Mouse (Mus musculus): ENCODE data around the gene Ift46.

Ift46 gene

DNA sequence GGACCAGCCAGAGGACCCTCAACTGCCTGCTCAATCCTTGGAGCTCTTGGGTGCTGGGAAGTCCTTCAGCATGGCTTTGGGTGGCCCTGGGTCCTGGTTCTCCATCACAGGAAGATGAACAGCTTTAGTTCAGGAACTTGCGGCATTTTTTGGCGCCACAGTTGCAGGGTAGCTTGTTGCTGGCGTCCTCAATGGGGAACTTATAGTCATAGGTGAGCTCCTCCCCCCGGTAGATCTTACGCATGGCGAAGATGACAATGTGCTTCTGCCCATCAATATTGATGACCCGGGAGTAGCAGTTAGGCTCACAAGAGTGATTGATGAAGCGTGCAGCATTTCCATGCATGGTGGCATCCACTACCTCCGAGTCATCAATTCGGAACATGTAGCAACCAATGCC is 40.1 kb downstream of the Ift46 start:
- DNase-seq (ENCODE audit: low read depth, low spot score): no peak

DNA sequence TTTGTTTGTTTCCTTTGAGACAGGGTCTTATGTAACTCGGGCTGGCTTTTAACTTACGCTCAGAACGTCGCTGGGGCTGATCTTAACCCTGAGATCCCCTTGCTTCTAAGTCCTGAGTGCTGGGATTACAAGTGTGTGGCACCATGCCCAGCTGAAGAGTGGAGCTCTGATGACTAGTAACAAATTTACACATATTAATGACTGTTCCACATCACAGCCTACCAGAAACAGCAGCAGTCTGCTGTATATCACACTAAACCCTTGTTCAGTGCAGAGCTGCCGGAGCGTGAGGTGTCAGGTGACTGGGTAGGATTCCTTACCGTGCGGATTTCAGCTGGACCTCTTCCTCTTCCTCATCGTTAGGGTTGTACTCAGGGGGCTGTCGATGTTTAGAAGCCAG is 42.6 kb downstream of the Ift46 start:
- no peak for DNase-seq (ENCODE audit: low read depth, low spot score)

DNA sequence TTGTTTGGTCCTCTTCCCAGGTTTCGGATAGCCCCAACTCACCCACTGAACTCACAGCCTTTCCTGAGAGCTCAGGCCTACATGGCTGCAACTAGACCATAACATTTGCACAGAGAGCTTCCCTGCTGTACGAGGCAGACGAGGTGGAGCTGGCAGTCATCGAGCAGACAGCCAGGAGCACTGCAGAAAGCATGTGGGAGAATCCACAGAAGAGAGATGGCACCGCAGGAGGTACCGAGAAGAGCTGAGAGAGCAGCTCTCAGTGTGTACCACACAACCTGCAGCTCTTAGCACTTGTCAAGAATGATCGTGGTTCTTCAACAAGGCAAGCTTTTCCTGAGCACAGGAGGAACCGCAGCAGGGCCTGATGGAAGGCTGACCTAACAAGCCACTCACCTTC is 46.5 kb downstream of the Ift46 start:
- DNase-seq (ENCODE audit: low read depth, low spot score): no peak

DNA sequence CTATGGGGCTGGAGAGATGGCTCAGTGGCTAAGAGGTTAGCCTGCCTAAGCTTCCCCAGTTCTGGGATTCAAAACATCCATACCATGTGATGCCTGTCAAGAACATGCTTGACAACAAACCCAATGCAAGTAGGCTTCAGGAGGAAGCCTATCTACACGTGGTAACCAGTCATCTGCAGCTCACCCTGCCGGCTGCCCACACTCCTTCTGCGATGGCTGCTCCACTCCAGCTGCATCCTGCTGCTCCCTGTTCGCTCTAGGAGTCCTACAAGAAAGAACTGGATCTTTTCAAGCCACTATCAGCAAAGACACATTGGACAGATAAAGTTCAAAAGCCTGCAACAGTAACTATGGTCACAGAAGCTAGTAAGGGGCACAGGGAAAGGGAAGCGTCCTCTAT is 49.8 kb downstream of the Ift46 start:
- no peak for DNase-seq (ENCODE audit: low read depth, low spot score)

DNA sequence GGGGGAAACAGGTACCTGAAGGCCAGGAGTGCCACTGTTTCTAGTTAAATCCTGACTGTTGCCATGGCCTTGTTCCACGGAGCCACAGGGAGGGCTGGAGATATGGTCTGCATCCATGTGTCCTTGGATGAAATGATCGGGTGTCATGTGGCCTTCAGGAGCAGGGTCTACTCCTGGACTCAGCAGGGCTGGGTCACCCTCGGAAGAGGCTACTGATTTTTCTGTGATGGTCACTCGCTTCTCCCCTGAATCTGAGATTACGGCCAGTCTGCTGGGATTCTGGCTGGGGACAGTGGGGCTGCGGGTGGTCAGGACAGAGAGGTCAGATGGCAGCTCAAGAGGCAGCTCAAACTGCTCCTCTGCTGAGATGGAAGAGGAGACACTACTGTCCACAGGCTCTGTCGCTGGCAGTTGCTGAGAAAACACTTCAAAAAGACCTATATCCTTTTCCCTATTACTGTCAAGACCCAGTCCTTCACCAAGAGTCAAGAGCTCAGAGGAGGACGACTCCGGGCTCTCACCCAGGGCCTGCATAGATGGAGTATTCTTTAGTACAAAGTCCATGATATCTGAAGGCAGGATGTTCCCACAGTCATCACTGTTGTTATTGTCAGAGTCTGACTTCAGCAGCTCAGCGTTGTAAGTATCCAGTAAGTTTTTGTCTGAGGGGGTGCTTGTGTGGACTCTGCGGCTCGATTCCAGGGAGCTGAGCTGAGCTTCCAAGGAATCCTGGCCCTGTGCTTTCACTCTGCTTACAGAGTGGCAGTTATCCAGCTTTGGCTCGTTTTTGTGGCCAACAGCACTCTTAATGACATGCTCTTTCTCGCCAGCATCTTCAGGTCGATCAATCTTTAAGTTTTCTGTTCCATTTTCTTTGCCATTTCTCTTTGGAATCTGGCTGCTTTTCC is 52.5 kb downstream of the Ift46 start:
- no peak for DNase-seq (ENCODE audit: low read depth, low spot score)

DNA sequence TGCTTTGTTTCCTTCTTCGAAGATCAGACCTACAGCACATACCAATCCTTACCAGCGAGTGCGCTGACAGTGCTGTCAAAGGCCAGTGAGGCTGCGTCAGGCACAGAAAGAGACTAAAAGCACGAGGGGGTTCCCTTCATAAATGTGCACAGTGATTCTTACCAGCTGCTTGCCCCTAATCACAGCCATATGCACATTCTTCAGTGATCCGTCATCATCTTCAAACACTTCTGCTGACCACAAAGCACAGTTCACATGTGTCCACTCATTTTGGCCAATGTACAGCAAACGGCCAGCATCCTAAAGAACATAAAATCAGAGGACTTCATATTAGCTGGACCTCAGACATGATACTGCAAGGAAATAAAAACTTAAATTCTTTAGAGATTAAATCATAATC is 59.0 kb downstream of the Ift46 start:
- DNase-seq (ENCODE audit: low read depth, low spot score): peak; percentile 11

DNA sequence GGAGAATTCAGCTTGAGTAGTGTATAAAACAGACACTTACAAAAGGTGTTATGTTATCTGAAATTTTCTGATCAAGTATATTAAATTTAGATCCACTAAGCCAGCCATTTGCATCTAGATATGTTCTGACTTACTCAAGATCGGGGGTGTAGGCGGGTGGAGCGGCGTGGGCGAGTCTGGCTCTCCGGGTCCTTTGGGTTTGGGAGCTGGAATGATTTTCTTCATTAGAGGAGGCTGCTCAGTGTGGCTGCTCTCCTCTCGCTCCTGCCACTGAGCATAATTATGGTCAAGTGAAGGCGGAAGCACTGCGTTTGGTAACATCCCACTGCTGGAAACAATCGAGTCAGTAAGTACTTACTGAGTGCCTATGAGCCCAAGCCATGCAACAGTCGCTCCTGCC is 61.2 kb downstream of the Ift46 start:
- DNase-seq (ENCODE audit: low read depth, low spot score): no peak

DNA sequence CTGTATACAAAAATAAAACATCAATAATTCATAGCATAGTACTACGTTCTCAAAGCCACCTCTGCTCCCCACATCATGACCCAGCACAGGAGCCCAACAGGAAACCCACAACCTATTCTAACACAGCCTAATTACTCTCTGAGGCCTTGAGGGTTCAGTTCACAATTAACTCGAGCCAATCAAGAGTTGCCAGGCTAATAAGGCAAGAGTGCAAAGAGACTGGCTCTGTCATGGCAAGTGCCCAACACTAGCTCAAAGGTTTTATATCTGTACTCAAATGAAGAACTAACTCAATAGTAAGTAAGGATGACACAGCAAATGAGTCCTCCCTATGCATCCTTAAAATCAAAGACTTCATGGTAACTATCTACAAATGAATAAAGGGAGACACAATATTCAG is 62.8 kb downstream of the Ift46 start:
- DNase-seq (ENCODE audit: low read depth, low spot score): no peak

DNA sequence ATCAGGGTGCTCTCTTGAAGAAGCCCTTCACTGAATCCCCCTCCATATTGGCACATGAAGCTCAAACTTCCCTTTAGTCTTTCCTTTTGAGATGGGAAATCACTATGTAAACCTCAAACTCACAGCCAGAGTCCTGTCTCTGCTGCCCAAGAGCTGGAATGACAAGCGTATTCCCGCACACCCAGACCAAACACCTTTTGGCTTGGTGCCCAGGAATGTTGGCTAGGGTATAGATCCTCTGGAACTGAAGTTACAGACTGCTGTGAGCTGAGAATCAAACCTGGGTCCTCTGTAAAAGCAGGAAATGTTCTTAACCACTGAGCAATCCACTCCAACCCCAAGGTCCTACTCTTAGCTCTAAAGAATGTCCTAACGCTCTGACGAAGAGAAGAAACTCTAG is 64.6 kb downstream of the Ift46 start:
- DNase-seq (ENCODE audit: low read depth, low spot score): no peak

DNA sequence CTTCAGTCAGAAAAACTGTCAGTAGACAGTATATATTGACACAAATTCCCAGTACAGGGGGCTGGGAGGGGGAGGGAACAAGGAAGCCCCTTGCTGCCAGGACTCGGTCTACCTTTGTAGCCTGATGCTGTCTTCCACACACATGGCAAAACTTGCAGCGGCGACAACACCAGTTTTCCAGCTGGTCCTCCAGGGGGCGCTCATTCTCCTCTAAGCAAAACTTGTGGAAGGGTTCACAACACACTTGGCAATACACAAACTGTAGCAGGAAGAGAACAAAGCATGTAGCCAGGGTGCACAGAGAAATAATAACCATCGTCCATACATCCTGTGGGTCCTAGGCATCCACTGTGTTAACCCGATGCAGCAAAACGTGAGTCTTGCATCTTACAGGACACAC is 68.7 kb downstream of the Ift46 start:
- peak; percentile 78 for DNase-seq (ENCODE audit: low read depth, low spot score)

DNA sequence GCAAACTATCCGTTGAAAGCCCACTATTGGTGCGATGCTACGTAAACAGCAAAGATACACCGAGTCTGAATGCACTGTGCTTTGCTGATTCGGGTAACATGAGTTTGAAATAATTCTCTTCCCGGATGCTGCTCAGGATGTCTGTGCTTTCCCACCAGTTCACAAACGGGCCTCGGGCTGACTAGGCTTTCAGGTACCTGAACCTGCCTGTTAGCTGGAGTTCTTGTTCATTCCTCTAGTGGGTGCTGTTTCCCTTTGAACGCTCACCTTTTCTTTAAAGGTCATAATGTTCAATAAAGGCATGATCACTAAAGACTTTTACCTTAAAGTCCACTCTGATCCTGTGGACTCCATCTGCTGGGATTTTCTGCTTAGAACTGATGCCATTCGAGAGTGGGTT is 73.5 kb downstream of the Ift46 start:
- DNase-seq (ENCODE audit: low read depth, low spot score): peak; percentile 3

Measured in forelimb bud, embryonic 11.5 days (tissue).